Mouse (Mus musculus) midbrain, embryonic 10.5 days (tissue): ENCODE measurements around the gene Plpp2. TPM values are rescaled to one million over a fixed set of nuclear protein-coding genes. Genes with fewer than 3 reads are reported as not detected.

Experiments used
- DNase-seq: peaks from one replicate; pipeline ENCODE4 v3.0.0-alpha.2; 2017; ENCODE audit warnings: low spot score
- H3K27ac ChIP-seq: fragments of 300-500 bp; sonication (generic); replicated peaks from 2 replicates; pipeline ENCODE4 v1.5.1; 2016; ENCODE audit warnings: mild to moderate bottlenecking
- H3K27me3 ChIP-seq: fragments of 300-500 bp; sonication (generic); 2 replicates; pipeline ENCODE4 v1.6.1; 2016; ENCODE audit warnings: low read depth, mild to moderate bottlenecking; ENCODE audit not compliant: poor library complexity, severe bottlenecking
- H3K36me3 ChIP-seq: fragments of 300-500 bp; sonication (generic); 2 replicates; pipeline ENCODE4 v1.6.1; 2016; ENCODE audit warnings: mild to moderate bottlenecking, moderate library complexity
- H3K4me1 ChIP-seq: fragments of 300-500 bp; sonication (generic); 2 replicates; pipeline ENCODE4 v1.6.1; 2016
- H3K4me3 ChIP-seq: fragments of 300-500 bp; sonication (generic); 2 replicates; pipeline ENCODE4 v1.5.1; 2016; ENCODE audit warnings: mild to moderate bottlenecking, moderate library complexity
- H3K9me3 ChIP-seq: fragments of 300-500 bp; sonication (generic); replicated peaks from 2 replicates; pipeline ENCODE4 v1.6.1; 2016; ENCODE audit warnings: mild to moderate bottlenecking
- WGBS: fragments of 180-500 bp; shearing (Covaris S2); methylation state at CpG from one replicate; pipeline ENCODE4 v1.1.7; 2016; 5-methylcytosine and 5-hydroxymethylcytosine counted together
- polyA plus RNA-seq: library from polyadenylated mRNA; unstranded; fragments of >200 nt; fragmentation: Nextera tagmentation; extraction: Ambion mirVana; gene quantifications from 2 replicates; pipeline ENCODE4 v1.2.1, GENCODE M21; 2016

Plpp2 gene
- polyA plus RNA-seq: 19.8 and 23.6 TPM in 2 replicates

- Histone ChIP-seq H3K36me3 (peaks cover 13% of the 10 kb centered on the region), H3K4me3 (peak within 1 kb of the TSS; percentile 70), H3K9me3 (no peaks in the 10 kb centered on the region), H3K27me3 (peaks cover 25% of the 10 kb centered on the region), H3K27ac (peak within 1 kb of the TSS; percentile 80), H3K4me1 (peaks cover 22% of the 10 kb centered on the region)
- DNase-seq: peak; percentile 84
- WGBS: under 1% methylated on average over 52 of the region's 52 CpGs
Measured at GRCm38 (mm10) chr10:79533126-79533911, at the start of gene Plpp2. Gene Plpp2, minus strand, starts transcription at chr10:79533796.

- DNase-seq: no peak
- H3K4me1 ChIP-seq: no peaks in the 10 kb centered on the region
- 91% methylated on average over 8 of the region's 8 CpGs for WGBS
- H3K9me3 ChIP-seq: no peaks in the 10 kb centered on the region
- no peak overlapping the region for H3K27ac ChIP-seq
- no peak overlapping the region for H3K4me3 ChIP-seq
- no peaks in the 10 kb centered on the region for H3K27me3 ChIP-seq
- no peaks in the 10 kb centered on the region for H3K36me3 ChIP-seq
Measured at GRCm38 (mm10) chr10:79581501-79581900, 47.9 kb upstream of the Plpp2 start.

- Histone ChIP-seq H3K36me3 (no peaks in the 10 kb centered on the region), H3K9me3 (no peaks in the 10 kb centered on the region), H3K27ac (no peak overlapping the region), H3K27me3 (no peaks in the 10 kb centered on the region), H3K4me3 (no peak overlapping the region), H3K4me1 (no peaks in the 10 kb centered on the region)
- WGBS: 34% methylated on average over 6 of the region's 6 CpGs
- DNase-seq: peak; percentile 59
Measured at GRCm38 (mm10) chr10:79580811-79581210, 47.2 kb upstream of the Plpp2 start.

GRCm38 (mm10) chr10:79580356-79580755 lies 46.8 kb upstream of the Plpp2 start:
- no peaks in the 10 kb centered on the region for H3K36me3 ChIP-seq
- H3K27ac ChIP-seq: no peak overlapping the region
- DNase-seq: no peak
- no peaks in the 10 kb centered on the region for H3K27me3 ChIP-seq
- H3K4me3 ChIP-seq: no peak overlapping the region
- WGBS: 74% methylated on average over 7 of the region's 7 CpGs
- no peaks in the 10 kb centered on the region for H3K9me3 ChIP-seq
- H3K4me1 ChIP-seq: no peaks in the 10 kb centered on the region

- H3K27ac ChIP-seq: no peak overlapping the region
- H3K4me1 ChIP-seq: no peaks in the 10 kb centered on the region
- WGBS: 84% methylated on average over 12 of the region's 12 CpGs
- H3K36me3 ChIP-seq: no peaks in the 10 kb centered on the region
- H3K27me3 ChIP-seq: no peaks in the 10 kb centered on the region
- no peak for DNase-seq
- H3K9me3 ChIP-seq: no peaks in the 10 kb centered on the region
- no peak overlapping the region for H3K4me3 ChIP-seq
Measured at GRCm38 (mm10) chr10:79579781-79580180, 46.2 kb upstream of the Plpp2 start.

GRCm38 (mm10) chr10:79578891-79579290 lies 45.3 kb upstream of the Plpp2 start:
- H3K4me3 ChIP-seq: no peak overlapping the region
- H3K4me1 ChIP-seq: no peaks in the 10 kb centered on the region
- no peaks in the 10 kb centered on the region for H3K9me3 ChIP-seq
- no peaks in the 10 kb centered on the region for H3K27me3 ChIP-seq
- WGBS: 84% methylated on average over 7 of the region's 7 CpGs
- H3K36me3 ChIP-seq: no peaks in the 10 kb centered on the region
- H3K27ac ChIP-seq: no peak overlapping the region
- DNase-seq: no peak

- Histone ChIP-seq H3K27ac (no peak overlapping the region), H3K9me3 (no peaks in the 10 kb centered on the region), H3K36me3 (no peaks in the 10 kb centered on the region), H3K4me1 (no peaks in the 10 kb centered on the region), H3K4me3 (no peak overlapping the region), H3K27me3 (no peaks in the 10 kb centered on the region)
- no peak for DNase-seq
- 78% methylated on average over 9 of the region's 9 CpGs for WGBS
Measured at GRCm38 (mm10) chr10:79578276-79578675, 44.7 kb upstream of the Plpp2 start.

GRCm38 (mm10) chr10:79577376-79577775 lies 43.8 kb upstream of the Plpp2 start:
- 71% methylated on average over 4 of the region's 4 CpGs for WGBS
- no peak overlapping the region for H3K27ac ChIP-seq
- no peaks in the 10 kb centered on the region for H3K9me3 ChIP-seq
- no peak overlapping the region for H3K4me3 ChIP-seq
- no peaks in the 10 kb centered on the region for H3K4me1 ChIP-seq
- H3K36me3 ChIP-seq: no peaks in the 10 kb centered on the region
- no peak for DNase-seq
- H3K27me3 ChIP-seq: no peaks in the 10 kb centered on the region

- Histone ChIP-seq H3K27me3 (no peaks in the 10 kb centered on the region), H3K36me3 (no peaks in the 10 kb centered on the region), H3K4me1 (no peaks in the 10 kb centered on the region), H3K4me3 (no peak overlapping the region), H3K9me3 (no peaks in the 10 kb centered on the region), H3K27ac (no peak overlapping the region)
- WGBS: 80% methylated on average over 6 of the region's 6 CpGs
- no peak for DNase-seq
Measured at GRCm38 (mm10) chr10:79575754-79576153, 42.2 kb upstream of the Plpp2 start.

GRCm38 (mm10) chr10:79574796-79575195 lies 41.2 kb upstream of the Plpp2 start:
- no peak overlapping the region for H3K27ac ChIP-seq
- no peaks in the 10 kb centered on the region for H3K27me3 ChIP-seq
- WGBS: 90% methylated on average over 6 of the region's 6 CpGs
- no peaks in the 10 kb centered on the region for H3K36me3 ChIP-seq
- no peak for DNase-seq
- no peak overlapping the region for H3K4me3 ChIP-seq
- no peaks in the 10 kb centered on the region for H3K4me1 ChIP-seq
- H3K9me3 ChIP-seq: no peaks in the 10 kb centered on the region

GRCm38 (mm10) chr10:79574350-79574749 lies 40.8 kb upstream of the Plpp2 start:
- H3K4me1 ChIP-seq: no peaks in the 10 kb centered on the region
- WGBS: 85% methylated on average over 8 of the region's 8 CpGs
- no peaks in the 10 kb centered on the region for H3K9me3 ChIP-seq
- H3K4me3 ChIP-seq: no peak overlapping the region
- no peak overlapping the region for H3K27ac ChIP-seq
- no peaks in the 10 kb centered on the region for H3K27me3 ChIP-seq
- H3K36me3 ChIP-seq: no peaks in the 10 kb centered on the region
- no peak for DNase-seq

GRCm38 (mm10) chr10:79573611-79574010 lies 40.0 kb upstream of the Plpp2 start:
- 89% methylated on average over 6 of the region's 6 CpGs for WGBS
- Histone ChIP-seq H3K4me3 (no peak overlapping the region), H3K27ac (no peak overlapping the region), H3K36me3 (no peaks in the 10 kb centered on the region), H3K9me3 (no peaks in the 10 kb centered on the region), H3K4me1 (no peaks in the 10 kb centered on the region), H3K27me3 (no peaks in the 10 kb centered on the region)
- no peak for DNase-seq

- Histone ChIP-seq H3K4me3 (no peak overlapping the region), H3K9me3 (no peaks in the 10 kb centered on the region), H3K36me3 (no peaks in the 10 kb centered on the region), H3K27ac (no peak overlapping the region), H3K4me1 (no peaks in the 10 kb centered on the region), H3K27me3 (no peaks in the 10 kb centered on the region)
- 89% methylated on average over 2 of the region's 2 CpGs for WGBS
- DNase-seq: no peak
Measured at GRCm38 (mm10) chr10:79571314-79571713, 37.7 kb upstream of the Plpp2 start.
